Comparison of ENCODE assay signal across 32 mouse cellular contexts in genomic region chr2:141983664-141984395, GRCm38 (mm10).
DNase-seq lines count a peak whose midpoint lies in the region; ATAC-seq and TF ChIP-seq lines count a peak whose summit lies in the region.
"Had no signal": no experiment of that assay in that cellular context is flagged by ENCODE, and none has a peak within 500 bp of the region (broad histone marks: within the 10 kb centered on the region; RNA-seq: fewer than 3 reads in every experiment).

No protein-coding gene starts in this region.

- no peak overlapping the region for H3K4me3 ChIP-seq in stomach, postnatal 0 days (ENCODE audit: low read depth, low read length)
- H3K4me3 ChIP-seq: embryonic facial prominence, embryonic 13.5 days; forebrain, embryonic 12.5 days; hindbrain, embryonic 13.5 days; midbrain, embryonic 10.5 days; midbrain, embryonic 15.5 days; neural tube, embryonic 15.5 days; stomach, embryonic 15.5 days had no signal

- ATAC-seq in stomach, postnatal 0 days (ENCODE audit: low FRiP score, low TSS enrichment): peak; percentile 95
- no peak for ATAC-seq in megakaryocyte-erythroid progenitor cell, adult 5-6 weeks (replicated peaks; ENCODE audit: low FRiP score, low TSS enrichment, poor library complexity, severe bottlenecking)
- ATAC-seq: activated CD4-positive, CD25-positive, alpha-beta regulatory T cell, adult 4 months; intestine, postnatal 0 days; midbrain, embryonic 15.5 days had no signal

- TF ChIP-seq EP300 in stomach, postnatal 0 days (optimal IDR thresholded peaks at IDR 0.05): no peak

- no peak overlapping the region for H3K27ac ChIP-seq in stomach, postnatal 0 days (replicated peaks)
- H3K27ac ChIP-seq: embryonic facial prominence, embryonic 13.5 days; forebrain, embryonic 12.5 days; hindbrain, embryonic 13.5 days; liver, embryonic 14.5 days; midbrain, embryonic 10.5 days; midbrain, embryonic 15.5 days; neural tube, embryonic 15.5 days; stomach, embryonic 15.5 days had no signal

- H3K36me3 ChIP-seq in stomach, postnatal 0 days (ENCODE audit: control insufficient read depth, insufficient read depth, low read length): no peaks in the 10 kb centered on the region
- H3K36me3 ChIP-seq: embryonic facial prominence, embryonic 13.5 days; forebrain, embryonic 12.5 days; hindbrain, embryonic 13.5 days; midbrain, embryonic 10.5 days; midbrain, embryonic 15.5 days; neural tube, embryonic 15.5 days; stomach, embryonic 15.5 days had no signal

- no peaks in the 10 kb centered on the region for H3K27me3 ChIP-seq in stomach, postnatal 0 days (ENCODE audit: control insufficient read depth, insufficient read depth, low read length)
- H3K27me3 ChIP-seq: embryonic facial prominence, embryonic 13.5 days; forebrain, embryonic 12.5 days; hindbrain, embryonic 13.5 days; midbrain, embryonic 15.5 days; neural tube, embryonic 15.5 days; stomach, embryonic 15.5 days had no signal

- 48% methylated on average over 7 of the region's 7 CpGs for WGBS in stomach, postnatal 0 days

- no peaks in the 10 kb centered on the region for H3K4me1 ChIP-seq in stomach, postnatal 0 days (replicated peaks; ENCODE audit: control insufficient read depth, insufficient read depth)
- H3K4me1 ChIP-seq: embryonic facial prominence, embryonic 13.5 days; forebrain, embryonic 12.5 days; hindbrain, embryonic 13.5 days; midbrain, embryonic 10.5 days; midbrain, embryonic 15.5 days; neural tube, embryonic 15.5 days; stomach, embryonic 15.5 days had no signal

- no peak overlapping the region for H3K9ac ChIP-seq in stomach, postnatal 0 days (ENCODE audit: low read length)
- H3K9ac ChIP-seq: embryonic facial prominence, embryonic 13.5 days; forebrain, embryonic 12.5 days; hindbrain, embryonic 13.5 days; liver, embryonic 14.5 days; midbrain, embryonic 15.5 days; neural tube, embryonic 15.5 days; stomach, embryonic 15.5 days had no signal

- no peak overlapping the region for H3K4me2 ChIP-seq in stomach, postnatal 0 days (replicated peaks; ENCODE audit: low read depth)
- H3K4me2 ChIP-seq: embryonic facial prominence, embryonic 13.5 days; forebrain, embryonic 12.5 days; heart, embryonic 11.5 days; hindbrain, embryonic 13.5 days; midbrain, embryonic 15.5 days; neural tube, embryonic 15.5 days; stomach, embryonic 15.5 days had no signal

- no peaks in the 10 kb centered on the region for H3K9me3 ChIP-seq in stomach, postnatal 0 days (ENCODE audit: control insufficient read depth, low read length)
- H3K9me3 ChIP-seq: embryonic facial prominence, embryonic 13.5 days; forebrain, embryonic 12.5 days; midbrain, embryonic 10.5 days; midbrain, embryonic 15.5 days; neural tube, embryonic 15.5 days; stomach, embryonic 15.5 days had no signal

- DNase-seq in cerebellum, adult 9-10 months: peak; percentile 25
- DNase-seq in cerebellum, postnatal 4 days (ENCODE audit: low spot score in 2 of 2): no peak
- peak; percentile 12 to 21 for DNase-seq in heart, adult 18-20 months
- no peak for DNase-seq in heart, adult 9 months (ENCODE audit: low spot score in 2 of 2)
- peak; percentile 36 for DNase-seq in lung, postnatal 36 days
- no peak for DNase-seq in lung, postnatal 4 days
- DNase-seq in stomach, postnatal 0 days (ENCODE audit: low spot score): no peak
- DNase-seq: adrenal gland, postnatal 10 days; cerebellum, adult 8-10 months; cerebellum, postnatal 36 days; gastrocnemius, postnatal 10 days; heart, postnatal 4 days; kidney, adult 9 months; kidney, postnatal 10 days; layer of hippocampus, postnatal 36 days; left cerebral cortex, postnatal 4 days; lung, adult 2 months; retina, postnatal 1 day; right cerebral cortex, postnatal 25 days; thymus, postnatal 4 days had no signal

- no peak for TF ChIP-seq CTCF in stomach, postnatal 0 days (IDR thresholded peaks at IDR 0.05; ENCODE audit: low read depth)

Comparison
In these comparisons a context has a peak if more than half of its experiments do, and no peak if none do; other contexts are left out.
1. DNase-seq: peak in cerebellum, adult 9-10 months (single experiment), heart, adult 18-20 months (2 of 2) and lung, postnatal 36 days (single experiment); none in cerebellum, postnatal 4 days (0 of 2), heart, adult 9 months (0 of 2), lung, postnatal 4 days (0 of 2) and stomach, postnatal 0 days (single experiment).